Comparison of ENCODE assay signal across 11 mouse cellular contexts in genomic region chr3:14783198-14783597, GRCm38 (mm10). TPM values are rescaled to one million over a fixed set of nuclear protein-coding genes. Genes with fewer than 3 reads are reported as not detected.
DNase-seq lines count a peak whose midpoint lies in the region; ATAC-seq and TF ChIP-seq lines count a peak whose summit lies in the region.
"Not testable (repeated sequence)": the region's sequence is repeated elsewhere in the genome, so short reads cannot be mapped to it uniquely, and the experiment has no call there.
"Had no signal": no experiment of that assay in that cellular context is flagged by ENCODE, and none has a peak within 500 bp of the region (broad histone marks: within the 10 kb centered on the region; RNA-seq: fewer than 3 reads in every experiment).

No protein-coding gene starts in this region.

- H3K4me2 ChIP-seq in liver, embryonic 16.5 days (ENCODE audit: low read depth, low read length); myocyte (ENCODE audit: low read depth): not testable (repeated sequence)

- DNase-seq in liver, adult 2 months (ENCODE audit: extremely low read depth, low read depth, low spot score) = peak; percentile 90

- TF ChIP-seq POLR2A in liver, adult 2 months (IDR thresholded peaks at IDR 0.05; ENCODE audit: extremely low read depth, insufficient read depth, low read length); myocyte (IDR thresholded peaks at IDR 0.05; ENCODE audit: insufficient read length, low read depth): not testable (repeated sequence)

- 0 out of 2 replicates have a peak, but pooled peaks have one; percentile 45 for ATAC-seq in liver, embryonic 16.5 days (ENCODE audit: low read depth)

- H3K36me3 ChIP-seq in C2C12 (ENCODE audit: control insufficient read depth, insufficient read depth); liver, adult 2 months (ENCODE audit: control insufficient read depth, insufficient read depth, low read length); liver, embryonic 16.5 days (ENCODE audit: control insufficient read depth, insufficient read depth); myocyte (ENCODE audit: control insufficient read depth, insufficient read depth): not testable (repeated sequence)

- H3K27ac ChIP-seq in liver, adult 2 months (replicated peaks; ENCODE audit: insufficient read depth, low read depth, low read length); liver, embryonic 16.5 days (ENCODE audit: low read length): not testable (repeated sequence)

- not testable (repeated sequence) for H3K27me3 ChIP-seq in C2C12 (ENCODE audit: control insufficient read depth, insufficient read depth, insufficient read length); liver, adult 2 months (ENCODE audit: control insufficient read depth, insufficient read depth, low read length); liver, embryonic 16.5 days (ENCODE audit: control insufficient read depth, insufficient read depth, low read depth, low read length); myocyte (ENCODE audit: control insufficient read depth, insufficient read depth, insufficient read length)

- WGBS in liver, adult 2 months = 18% methylated on average over 5 of the region's 5 CpGs
- 49% methylated on average over 5 of the region's 5 CpGs for WGBS in liver, embryonic 16.5 days (ENCODE audit: insufficient replicate concordance)

- H3K9ac ChIP-seq in liver, adult 2 months (ENCODE audit: low read depth, low read length); liver, embryonic 16.5 days (ENCODE audit: low read depth, low read length): not testable (repeated sequence)

- H3K4me1 ChIP-seq in liver, adult 2 months (ENCODE audit: control insufficient read depth, insufficient read depth, low read length) = peaks cover 20% of the 10 kb centered on the region
- H3K4me1 ChIP-seq in liver, embryonic 16.5 days (ENCODE audit: control insufficient read depth, low read depth, low read length) = not testable (repeated sequence)

- not testable (repeated sequence) for H3K9me3 ChIP-seq in liver, embryonic 16.5 days (replicated peaks; ENCODE audit: control insufficient read depth, low read length)

- not testable (repeated sequence) for H3K79me3 ChIP-seq in C2C12 (ENCODE audit: low read depth)

- not testable (repeated sequence) for H3K79me2 ChIP-seq in C2C12 (ENCODE audit: control insufficient read depth, insufficient read depth); liver, adult 2 months (ENCODE audit: control insufficient read depth, insufficient read depth, low read length); myocyte (ENCODE audit: control insufficient read depth, insufficient read depth)

- TF ChIP-seq CTCF in C2C12 (IDR thresholded peaks at IDR 0.05; ENCODE audit: control insufficient read depth, insufficient read depth, insufficient read length); liver, adult 2 months (IDR thresholded peaks at IDR 0.05; ENCODE audit: low read depth, low read length): not testable (repeated sequence)

- H3K4me3 ChIP-seq in C2C12 (ENCODE audit: insufficient read depth, poor library complexity, severe bottlenecking); liver, adult 2 months (ENCODE audit: insufficient read depth, low read depth, low read length); liver, embryonic 16.5 days (ENCODE audit: low read depth, low read length); myocyte: not testable (repeated sequence)

- not testable (repeated sequence) for H3ac ChIP-seq in C2C12 (ENCODE audit: control insufficient read depth, insufficient read length, low read depth); myocyte (ENCODE audit: control insufficient read depth, insufficient read length)

TF ChIP-seq in C2C12, 6 proteins besides CTCF, POLR2A, EP300 and RAD21:
- TF ChIP-seq CEBPB (IDR thresholded peaks at IDR 0.05; ENCODE audit: low read depth) = peak; percentile 72

TF ChIP-seq in myocyte, 11 proteins besides CTCF, POLR2A, EP300 and RAD21:
- TF ChIP-seq CEBPB (IDR thresholded peaks at IDR 0.05; ENCODE audit: insufficient read depth, poor library complexity, severe bottlenecking) = peak; percentile 87

RNA-seq across cellular contexts. Expression of gene Car1, which starts 25.0 kb away (rescaled TPM):
- 0.04 TPM for polyA plus RNA-seq in C2C12 (2012; fragmentation: generic; extraction: Trizol)
- 8.3 and 11.2 TPM in 2 replicates for total RNA-seq in liver, adult 2 months (2014; rRNA removed)
- polyA plus RNA-seq in liver, adult 2 months (2012; rRNA removed) = 8.1 and 9.3 TPM in 2 replicates
- 33.0 and 38.7 TPM in 2 replicates for polyA plus RNA-seq in liver, embryonic 16.5 days (2015; fragmentation: Nextera tagmentation; extraction: Ambion mirVana)
- polyA plus RNA-seq in myocyte (2012; fragmentation: generic; extraction: Trizol) = 0.12 TPM
- total RNA-seq: adrenal gland, adult 18-20 months; adrenal gland, postnatal 25 days; ES-E14 had no signal
- polyA plus RNA-seq: brain, embryonic 14.5 days; CD4-positive, CD25-positive, alpha-beta regulatory T cell, adult 4 months; cerebellum, adult 2 months; Patski had no signal
